Mouse (Mus musculus): Measurements from ENCODE around the gene Ptma. TPM values are rescaled to one million over a fixed set of nuclear protein-coding genes. Genes with fewer than 3 reads are reported as not detected.

Ptma gene
- polyA plus RNA-seq, 1 experiment from 2014 or later = 1,987 TPM

Other genes starting within 250 kb of the Ptma start
- 3.8 and 6.7 TPM in 2 replicates for gene B3gnt7, start 223.9 kb upstream of the Ptma start, polyA plus RNA-seq (2015; fragmentation: Nextera tagmentation; extraction: Ambion mirVana)
- 227 and 228 TPM in 2 replicates for gene Ncl, start 167.3 kb upstream of the Ptma start, polyA plus RNA-seq (2015; fragmentation: Nextera tagmentation; extraction: Ambion mirVana)
- not detected in 2 replicates for gene Nmur1, start 100.5 kb upstream of the Ptma start, polyA plus RNA-seq (2015; fragmentation: Nextera tagmentation; extraction: Ambion mirVana)
- not detected in 2 replicates for gene Tex44, start 100.4 kb upstream of the Ptma start, polyA plus RNA-seq (2015; fragmentation: Nextera tagmentation; extraction: Ambion mirVana)
- 88.7 and 90.1 TPM in 2 replicates for gene Pde6d, start 55.9 kb downstream of the Ptma start, polyA plus RNA-seq (2015; fragmentation: Nextera tagmentation; extraction: Ambion mirVana)
- gene Cops7b, start 56.2 kb downstream of the Ptma start, polyA plus RNA-seq (2015; fragmentation: Nextera tagmentation; extraction: Ambion mirVana) = 59.7 and 64.6 TPM in 2 replicates
- 3.7 and 5.2 TPM in 2 replicates for gene Nppc, start 143.8 kb downstream of the Ptma start, polyA plus RNA-seq (2015; fragmentation: Nextera tagmentation; extraction: Ambion mirVana)
- 38.5 and 43.2 TPM in 2 replicates for gene Dis3l2, start 177.1 kb downstream of the Ptma start, polyA plus RNA-seq (2015; fragmentation: Nextera tagmentation; extraction: Ambion mirVana)